Mouse (Mus musculus): Measurements from ENCODE around the gene Arid5b.

Gene Arid5b

DNA sequence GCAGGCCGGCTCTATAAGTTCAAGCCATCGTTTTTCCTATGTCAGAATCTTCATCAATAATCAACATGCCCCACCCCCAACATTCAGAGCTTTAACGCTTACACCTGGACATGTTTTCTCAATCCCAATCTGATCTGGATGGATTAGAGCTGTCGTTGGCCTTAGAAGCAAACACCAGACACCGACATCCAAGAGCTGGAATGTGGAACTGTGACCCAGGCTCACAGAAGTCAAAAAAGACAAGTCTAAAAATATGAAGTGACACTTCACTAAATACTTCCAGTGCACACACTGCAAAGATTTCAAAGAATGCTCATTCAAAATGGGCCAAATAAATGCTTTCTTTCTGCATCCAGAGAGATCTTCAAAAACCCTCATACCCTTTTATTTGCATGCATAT lies 144.5 kb downstream of the Arid5b start:
- DNase-seq = no peak

DNA sequence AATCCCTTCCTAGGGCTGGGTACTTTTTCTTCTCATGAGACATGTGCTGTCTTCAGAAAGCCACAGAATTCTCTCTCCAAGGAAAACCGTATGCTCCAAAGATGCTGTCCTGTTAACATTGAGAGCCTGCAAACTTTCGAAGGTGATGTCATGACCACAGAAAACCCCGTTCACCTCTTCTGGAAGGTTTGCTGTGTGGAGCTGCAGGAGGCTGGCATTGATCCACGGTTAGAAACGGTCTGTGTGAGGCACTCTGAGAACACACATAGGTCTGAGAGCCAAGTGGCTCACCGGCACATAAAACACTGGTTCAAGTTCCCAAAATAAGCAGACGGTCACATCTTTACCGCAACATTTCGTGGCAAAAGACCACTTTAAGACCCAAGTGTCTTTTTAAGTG lies 145.9 kb downstream of the Arid5b start:
- DNase-seq = no peak

DNA sequence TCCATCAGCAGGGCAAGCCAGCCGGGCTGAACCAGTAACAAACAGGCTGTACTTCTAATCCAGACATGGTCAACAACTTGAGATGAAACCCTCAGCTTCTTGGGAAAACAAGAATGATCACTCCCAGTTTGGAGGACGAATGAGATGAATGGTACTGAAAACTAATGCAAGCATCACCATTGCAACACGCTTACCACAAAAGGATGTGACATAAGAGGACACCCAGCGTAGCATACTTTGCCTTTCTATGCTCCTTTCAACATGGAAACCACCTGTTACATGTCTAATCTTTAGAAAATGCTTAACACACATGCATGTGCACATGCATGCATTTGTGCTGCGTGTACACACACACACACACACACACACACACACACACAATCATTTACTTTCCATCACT lies 146.4 kb downstream of the Arid5b start:
- no peak for DNase-seq

DNA sequence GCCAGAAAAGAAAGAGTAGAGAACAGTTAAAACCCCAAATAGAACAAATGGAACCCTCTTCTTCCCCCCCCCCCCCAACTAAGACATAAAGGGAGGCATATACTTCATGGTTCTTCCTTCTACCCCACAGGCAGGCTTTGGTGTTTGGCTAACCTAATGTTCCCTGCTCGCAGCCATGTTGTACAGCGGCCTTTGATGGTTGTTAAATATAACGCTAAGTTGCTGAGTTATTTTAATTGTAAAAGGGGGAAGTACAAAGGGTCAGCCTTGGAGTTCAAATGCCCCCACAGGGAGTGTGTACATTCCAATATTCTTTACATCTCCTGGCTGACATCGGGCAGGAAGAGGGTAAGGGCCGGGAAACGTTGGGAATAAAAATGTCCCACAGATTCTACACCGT lies 148.9 kb downstream of the Arid5b start:
- no peak for DNase-seq

DNA sequence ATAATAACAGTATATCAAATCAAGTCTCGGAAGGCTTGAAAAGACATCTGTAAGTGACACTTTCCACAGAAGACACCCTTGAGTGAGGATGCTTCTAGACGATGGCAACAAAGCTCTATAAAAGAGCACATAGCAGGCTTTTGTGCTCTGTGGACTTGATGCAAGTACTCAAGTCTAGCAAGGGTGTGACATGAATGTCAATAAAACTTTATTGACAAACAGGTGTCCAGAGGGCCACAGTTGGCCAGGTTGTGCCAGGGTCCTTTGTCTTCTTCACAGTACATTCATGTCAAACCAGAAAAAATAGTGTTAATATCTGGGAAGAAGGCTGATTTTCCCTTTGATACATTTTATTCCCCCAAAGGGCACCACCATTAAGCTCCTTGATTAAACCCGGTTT lies 149.5 kb downstream of the Arid5b start:
- no peak for DNase-seq

DNA sequence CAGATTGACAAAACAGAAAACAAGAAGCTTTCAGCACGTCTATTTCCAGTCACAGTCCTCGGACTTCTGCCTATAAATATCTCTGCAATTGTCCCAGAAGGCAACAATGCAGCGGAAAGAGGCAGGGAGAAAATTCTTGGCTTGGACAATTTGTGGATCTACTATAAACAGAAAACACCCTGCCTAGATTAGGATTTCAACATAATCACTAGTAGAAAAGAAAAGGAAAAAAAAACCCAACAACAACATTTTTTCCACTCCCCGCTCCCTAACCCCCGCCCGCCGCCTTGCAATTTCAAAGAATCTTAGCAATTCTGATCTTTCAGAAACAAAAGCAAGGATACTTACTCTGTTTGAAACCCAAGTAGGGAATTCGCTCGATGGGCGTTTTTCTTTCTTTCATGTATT lies 150.1 kb downstream of the Arid5b start:
- no peak for DNase-seq

DNA sequence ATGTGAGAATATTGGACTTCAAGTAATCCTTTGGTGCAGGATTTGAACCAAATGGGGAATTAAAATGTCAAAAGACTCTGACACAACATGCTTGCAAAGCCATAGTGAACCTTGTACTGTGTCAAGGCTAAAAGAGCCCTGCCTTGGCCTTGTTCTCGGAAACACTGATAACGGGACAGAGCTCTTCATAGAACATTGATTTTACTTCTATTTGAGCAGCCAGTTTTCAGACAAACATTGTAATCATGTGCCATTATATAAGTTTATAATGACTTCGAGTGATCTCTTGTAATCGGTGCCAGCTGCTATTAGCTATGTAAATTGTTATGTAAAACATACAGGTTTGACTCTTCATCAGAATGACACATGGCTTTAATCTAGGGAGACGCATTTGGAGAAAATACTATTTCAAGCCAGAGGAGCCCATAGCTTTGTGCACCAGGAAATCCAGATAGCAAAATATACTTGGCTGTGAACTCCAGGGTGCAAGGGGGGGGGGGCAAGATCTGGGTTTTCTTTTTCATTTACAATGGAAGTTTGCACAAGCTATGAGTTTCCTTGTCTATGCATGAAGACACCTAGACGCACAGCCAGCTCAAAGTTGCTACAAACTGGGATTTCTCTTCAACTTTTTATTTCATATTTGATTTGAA lies 150.8 kb downstream of the Arid5b start:
- DNase-seq = no peak

DNA sequence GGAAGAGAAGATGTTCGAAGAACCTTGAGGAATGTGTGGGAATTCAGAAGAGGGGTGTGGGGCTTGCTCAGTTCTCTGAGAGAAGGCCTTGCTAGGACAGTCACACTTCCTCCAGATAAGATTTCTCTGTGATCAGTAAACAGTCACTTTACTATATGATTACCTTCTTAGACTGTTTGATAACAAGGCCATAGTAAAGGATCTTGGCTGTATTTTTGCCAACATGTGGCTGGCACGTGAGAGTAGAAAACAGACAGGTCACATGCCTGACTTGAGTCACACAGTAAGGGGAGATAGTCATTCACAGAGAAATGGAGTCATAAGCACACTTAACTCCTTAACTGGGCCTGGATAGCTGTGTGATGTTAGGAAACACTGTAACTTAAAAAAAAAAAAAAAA lies 151.4 kb downstream of the Arid5b start:
- DNase-seq = no peak

DNA sequence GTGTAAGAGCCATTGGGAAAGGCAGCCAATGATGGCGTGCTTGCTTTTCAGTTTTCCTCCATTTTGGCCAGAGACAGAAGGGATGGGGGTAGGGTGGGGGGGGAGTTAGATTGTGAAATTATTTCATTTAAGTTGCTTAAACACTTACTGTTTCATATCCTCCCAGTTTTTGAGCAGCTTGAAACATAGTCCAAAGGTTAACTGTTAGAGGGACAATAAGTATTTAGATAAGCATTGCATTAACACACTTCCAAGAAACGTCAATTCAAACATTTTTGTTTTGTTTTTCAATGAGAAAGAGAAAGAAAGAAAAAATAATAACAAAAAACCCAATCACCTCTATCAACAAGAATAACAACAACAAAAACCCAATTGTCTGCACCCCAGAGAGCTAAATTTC lies 152.0 kb downstream of the Arid5b start:
- DNase-seq = no peak

DNA sequence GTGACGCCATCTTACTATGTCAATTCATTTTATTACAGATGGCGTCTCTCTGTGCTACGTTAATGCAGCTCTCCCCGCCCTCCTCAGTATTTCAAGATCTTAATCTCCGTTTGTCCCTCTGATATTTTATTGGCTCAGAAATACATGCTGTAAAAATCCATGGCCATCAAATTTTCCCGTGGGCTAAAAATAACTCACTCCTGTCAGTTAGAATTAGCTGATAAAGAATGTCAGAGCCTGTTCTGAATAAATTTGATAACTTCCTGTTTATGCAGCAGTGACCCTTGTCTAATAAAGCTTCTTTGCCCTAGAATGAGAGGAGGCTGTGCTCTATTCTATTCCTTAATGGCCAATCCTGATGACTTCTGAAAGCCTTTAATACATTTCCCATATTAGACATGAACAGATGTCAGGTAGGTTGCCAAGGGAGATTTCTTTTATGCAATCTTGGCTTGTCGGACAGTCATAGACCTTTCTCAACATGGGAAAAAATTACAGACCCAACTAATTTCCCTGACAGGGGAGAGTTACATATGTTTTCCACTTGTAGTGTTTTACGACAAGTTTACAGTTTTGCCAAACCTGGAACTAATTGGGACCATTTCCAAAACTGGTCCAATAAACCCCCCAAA lies 152.5 kb downstream of the Arid5b start:
- no peak for DNase-seq

DNA sequence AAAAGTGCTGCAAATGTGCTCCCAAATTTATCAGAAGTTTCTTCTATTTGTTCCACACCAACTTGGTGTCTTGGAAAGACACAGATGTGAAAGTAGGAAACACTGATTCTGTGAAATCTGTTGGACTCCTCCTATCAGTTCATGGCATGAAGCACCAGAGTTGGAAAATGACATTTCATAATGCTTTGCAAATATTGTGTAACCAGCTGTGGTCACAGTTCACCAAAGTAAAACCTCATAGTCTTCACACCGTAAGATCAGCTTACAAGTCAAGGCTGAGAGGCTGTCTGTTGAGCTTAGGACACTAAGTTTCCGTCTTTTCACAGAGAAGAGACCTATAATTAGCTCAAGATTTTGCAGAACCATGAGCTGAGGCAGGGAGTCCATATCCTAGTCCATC lies 153.6 kb downstream of the Arid5b start:
- no peak for DNase-seq

DNA sequence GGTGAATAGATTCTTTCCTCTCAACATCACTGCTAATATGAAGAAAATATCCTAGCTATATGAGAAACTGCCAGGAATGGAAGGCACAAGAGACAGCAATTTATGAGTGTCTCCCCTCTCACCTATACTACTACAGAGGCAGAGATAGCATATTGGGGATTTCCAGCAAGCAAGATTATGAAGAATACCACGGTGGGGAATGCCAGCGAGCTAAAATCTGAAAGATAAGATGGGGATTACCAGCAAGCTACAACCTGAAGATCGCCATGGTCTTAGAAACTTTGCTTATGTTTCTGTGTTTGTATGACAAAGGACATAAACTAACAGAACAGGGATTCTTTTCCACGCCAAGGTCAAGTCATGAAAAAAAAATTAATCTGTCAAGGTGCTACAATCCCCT lies 155.1 kb downstream of the Arid5b start:
- no peak for DNase-seq

DNA sequence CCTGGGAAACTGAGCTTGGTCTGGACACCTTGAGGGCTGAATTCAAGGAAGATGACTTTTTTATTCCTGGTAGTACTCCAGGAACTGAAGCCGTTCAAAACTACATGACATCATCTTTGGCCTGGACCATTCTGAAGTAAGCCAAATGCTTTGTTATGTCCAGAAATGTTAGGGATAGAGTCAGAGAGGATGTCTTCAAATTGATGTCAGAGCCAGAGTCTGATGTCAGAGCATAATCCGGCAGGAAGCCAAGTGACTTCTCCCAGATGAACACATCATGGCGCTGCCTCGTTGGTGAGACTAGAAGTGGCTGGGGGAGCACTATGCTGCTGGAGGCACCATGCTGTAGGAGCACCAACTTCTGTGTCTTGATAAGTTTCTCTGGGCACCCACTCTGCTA lies 156.6 kb downstream of the Arid5b start:
- DNase-seq = no peak

DNA sequence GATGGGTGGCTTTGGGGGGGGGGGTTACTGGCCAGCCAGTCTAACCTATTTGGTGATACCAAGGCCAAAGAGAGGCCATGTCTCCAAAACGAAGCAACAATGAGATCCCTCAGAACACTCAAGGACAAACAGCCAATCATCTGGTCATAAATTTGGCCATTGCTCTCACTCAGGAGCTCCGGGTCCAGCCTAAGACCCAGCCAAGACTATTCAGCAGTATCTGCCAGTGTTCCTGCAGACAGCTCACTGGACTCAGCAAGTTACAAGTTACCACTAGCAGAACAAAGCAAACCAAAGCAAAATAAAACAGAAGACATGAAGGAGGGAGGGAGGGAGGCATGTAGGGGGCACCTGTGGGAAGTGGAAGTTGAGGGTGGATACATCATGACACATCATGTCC lies 157.3 kb downstream of the Arid5b start:
- DNase-seq = no peak

DNA sequence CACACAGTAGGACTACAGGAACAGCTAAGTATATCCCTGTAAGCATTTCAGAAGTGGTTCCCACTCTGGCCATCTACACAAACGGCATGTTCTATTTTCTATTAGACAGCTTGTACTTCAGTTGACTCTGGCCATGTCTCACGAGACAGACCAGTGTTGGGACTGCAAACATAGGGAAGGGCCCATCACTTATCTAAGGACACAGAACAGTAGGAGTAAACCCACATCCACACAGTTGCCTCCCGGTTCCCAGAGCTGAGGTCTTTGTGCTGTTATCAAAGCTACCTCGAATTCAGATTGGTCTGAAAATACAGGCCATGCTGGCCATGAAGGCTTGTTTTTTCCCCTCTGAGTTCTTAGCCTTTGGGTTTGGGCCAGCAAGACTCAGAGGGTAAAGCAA lies 158.5 kb downstream of the Arid5b start:
- no peak for DNase-seq

DNA sequence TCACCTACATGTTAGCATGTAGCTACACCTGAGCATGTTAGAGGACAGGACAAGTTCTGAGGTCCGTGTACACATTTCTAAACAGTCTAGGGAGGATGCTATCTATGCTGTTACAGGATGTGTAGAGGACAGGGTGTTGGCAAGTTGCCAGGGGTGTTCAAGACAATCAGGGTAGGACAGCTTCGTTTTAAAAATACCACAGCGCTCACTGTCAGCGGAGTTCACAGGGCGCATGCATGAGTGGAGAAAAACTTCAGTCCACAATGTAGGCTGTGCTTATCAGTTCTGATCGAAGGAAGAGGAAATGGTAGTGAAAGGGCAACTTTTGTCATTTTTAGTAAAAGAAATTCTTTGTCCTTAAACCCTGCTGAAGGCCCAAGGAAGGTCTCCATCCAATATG lies 159.3 kb downstream of the Arid5b start:
- DNase-seq = no peak

DNA sequence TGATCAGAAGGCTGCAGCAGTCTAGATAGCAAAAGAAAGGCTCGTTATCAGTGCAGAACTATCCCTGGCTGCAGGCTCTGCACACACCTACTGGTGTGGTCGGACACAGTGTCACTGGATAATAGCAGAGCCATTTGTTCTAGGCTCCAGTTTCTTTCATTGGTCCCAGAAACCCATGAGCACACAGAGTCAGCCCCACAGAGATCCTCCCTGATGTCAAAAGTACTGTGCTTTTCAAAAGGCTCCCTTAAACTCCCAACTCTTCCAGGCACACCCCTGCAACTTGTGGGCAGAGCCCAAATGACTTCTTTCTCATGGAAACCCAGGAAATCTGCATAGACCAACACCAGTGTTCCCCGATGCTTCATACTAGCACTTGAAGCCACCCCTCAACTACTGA lies 163.6 kb downstream of the Arid5b start:
- no peak for DNase-seq

DNA sequence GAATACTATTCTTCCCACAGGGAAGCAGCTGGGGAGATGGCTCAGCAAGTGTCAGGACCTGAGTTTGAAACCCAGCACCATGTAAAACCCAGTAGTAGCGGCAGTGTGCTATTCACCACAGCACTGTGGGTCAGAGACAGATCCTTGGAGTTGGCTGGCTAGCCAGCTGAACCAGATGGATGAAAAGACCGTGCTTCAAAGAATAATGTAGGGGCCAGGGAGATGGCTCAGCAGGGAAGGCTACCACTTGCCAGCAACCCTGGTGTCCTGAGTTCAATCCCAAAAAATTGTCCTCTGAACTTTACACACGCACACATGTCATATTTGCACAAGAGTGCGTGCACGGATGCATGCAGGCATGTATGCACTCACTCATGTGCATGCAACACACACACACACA lies 164.9 kb downstream of the Arid5b start:
- DNase-seq = no peak

DNA sequence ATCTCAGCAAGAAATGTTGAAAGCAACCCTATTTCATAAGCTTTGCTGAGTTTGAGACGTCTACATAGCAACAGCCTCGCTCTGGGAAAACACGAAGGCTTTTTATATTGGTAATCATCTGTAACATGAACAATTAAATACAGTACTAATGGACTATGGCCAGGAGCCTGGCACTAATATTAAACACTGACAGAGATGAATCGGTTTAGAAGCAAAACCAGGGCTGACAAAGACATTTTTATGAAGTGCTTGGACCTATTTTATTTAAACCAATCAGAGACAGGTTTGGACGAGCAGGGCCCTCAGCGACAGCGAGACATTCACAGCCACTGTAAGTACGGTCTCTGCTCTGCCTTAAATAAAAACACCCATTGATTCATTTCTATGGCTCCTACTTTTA lies 165.6 kb downstream of the Arid5b start:
- DNase-seq = no peak

DNA sequence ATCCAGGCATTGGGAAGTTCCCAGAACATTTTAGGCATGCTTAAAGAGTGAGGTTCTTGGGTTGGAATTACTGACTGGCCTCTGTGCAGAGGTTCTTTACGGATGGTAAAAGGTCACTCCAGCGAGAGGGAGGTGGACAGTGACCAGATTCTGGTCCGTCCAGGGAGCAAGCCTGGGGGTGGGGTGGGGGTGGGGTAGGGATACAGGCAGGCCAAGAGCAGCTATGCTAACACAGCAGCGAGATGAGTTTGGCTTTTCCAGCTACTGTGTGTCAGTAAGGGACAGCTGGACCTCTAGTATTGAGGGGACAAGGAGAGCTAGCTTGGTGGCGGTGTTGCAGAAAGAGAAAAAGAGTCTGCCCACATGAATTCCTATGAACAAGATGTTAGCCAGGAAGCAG lies 167.9 kb downstream of the Arid5b start:
- no peak for DNase-seq

DNA sequence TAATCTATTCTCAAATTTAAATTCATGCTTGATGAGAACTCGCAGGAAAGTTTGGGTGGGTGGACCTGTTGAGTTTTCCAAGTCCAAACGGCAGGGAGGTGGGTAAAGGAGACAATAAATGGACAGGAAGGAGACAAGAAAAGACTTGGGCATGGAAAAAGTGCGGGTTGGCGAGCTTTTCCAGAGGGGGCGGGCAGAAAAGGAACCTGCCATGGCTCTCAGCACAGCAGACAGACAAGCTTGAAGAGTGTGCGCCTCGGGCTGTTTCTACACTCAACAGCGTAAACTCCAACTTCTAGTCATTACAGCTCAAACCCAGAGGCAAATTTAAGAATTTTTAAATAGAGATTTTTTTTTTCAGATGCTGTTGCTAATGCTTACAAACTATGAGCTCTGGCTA lies 168.4 kb downstream of the Arid5b start:
- DNase-seq = no peak

DNA sequence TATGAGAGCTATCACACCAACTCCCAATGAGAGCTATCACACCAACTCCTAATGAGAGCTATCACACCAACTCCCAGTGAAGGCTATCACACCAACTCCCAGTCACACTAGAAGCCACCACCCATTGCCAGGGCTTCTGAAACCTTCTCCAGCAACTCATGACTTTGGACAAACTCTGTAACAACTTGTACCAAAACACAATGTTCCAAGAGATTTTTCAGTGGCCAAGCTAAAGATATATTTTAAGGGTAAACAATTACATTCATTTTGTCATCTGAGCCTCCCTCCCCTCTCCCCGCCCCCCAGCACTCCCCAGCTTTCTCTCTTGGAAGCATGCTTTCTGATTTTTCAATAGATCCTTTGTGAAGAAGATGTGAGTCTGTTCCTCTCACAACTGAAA lies 168.9 kb downstream of the Arid5b start:
- no peak for DNase-seq

DNA sequence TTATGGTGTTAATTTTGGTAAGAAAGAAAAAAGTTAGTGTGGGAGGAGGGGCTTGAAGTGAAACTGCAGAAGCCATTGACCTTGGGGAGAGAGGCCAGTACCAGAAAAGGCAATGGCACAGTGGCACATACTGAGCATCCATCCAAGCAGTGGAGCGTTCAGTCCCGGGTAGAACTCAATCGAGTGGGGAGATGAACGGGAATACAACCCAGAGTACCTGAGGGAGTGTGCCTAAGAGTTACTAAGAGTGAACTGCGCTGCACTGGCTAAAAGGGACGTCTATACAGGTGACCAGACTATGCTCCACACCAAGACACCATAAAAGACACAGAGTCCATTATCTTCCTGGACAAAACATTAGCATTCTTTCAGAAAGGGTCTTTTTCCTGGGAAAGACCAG lies 170.8 kb downstream of the Arid5b start:
- DNase-seq = no peak

DNA sequence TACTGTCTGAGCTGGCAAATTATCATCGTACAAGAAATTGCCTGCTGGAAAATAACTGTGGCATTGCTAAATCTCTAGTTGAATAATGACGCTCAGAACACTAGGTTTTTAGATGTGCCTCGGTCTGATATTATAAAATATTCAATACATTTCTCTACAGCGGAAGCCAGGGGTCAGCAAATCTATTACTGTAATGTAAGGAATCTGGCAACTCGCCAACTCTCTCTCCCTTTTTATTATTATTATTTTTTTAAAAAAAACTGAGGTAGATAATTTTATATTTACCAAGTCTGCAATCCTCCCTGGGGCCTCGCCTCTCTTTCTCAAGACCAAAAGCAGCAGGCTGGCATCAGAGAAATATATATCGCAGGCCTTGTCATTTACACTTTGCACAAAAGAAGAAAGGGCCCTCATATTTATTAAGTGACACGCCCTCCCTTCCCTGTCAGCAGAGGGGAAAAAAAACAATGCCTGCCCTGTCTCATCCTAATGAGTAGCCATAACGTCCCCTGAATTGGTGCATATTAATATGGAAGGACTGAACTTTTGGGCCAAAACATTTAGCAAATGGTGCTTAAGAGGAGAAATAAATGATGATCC lies 172.1 kb downstream of the Arid5b start:
- DNase-seq = no peak
